Mouse (Mus musculus) spleen, postnatal 10 days (tissue): ENCODE measurements at regions not wholly inside any gene's neighbourhood (a gene's known extent, or its start where the extent isn't known, plus 50 kb on each side); places are given as distances from the start of the nearest gene placed in this dataset.
"Not testable (repeated sequence)": the region's sequence is repeated elsewhere in the genome, so short reads cannot be mapped to it uniquely, and the experiment has no call there.

Source experiments
- DNase-seq, 2 experiments: peaks; one replicate each; pipeline ENCODE4 v3.0.0; 2021 to 2022; ENCODE audit warnings: low spot score in 2 of 2

DNA sequence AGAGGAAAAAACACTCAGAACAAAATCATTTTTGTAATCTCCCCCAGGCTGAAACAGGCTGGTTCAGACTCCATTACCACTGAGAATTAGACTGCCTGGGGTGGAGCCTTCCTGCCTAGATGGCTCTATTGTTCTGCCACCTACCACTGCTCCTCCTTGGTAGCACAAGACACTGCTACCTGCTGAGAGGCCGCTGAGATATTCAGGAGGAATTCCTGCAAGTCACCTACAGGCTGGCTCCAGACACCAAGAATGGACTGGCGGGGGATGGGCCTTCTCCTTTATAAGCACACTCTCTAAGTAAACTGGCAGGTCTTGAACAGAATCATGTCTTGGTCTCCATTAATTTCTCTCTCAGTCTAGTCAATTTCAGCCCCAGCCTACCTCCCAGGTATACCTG is 3289.4 kb downstream of the Gm37988 start:
- no peak for DNase-seq

DNA sequence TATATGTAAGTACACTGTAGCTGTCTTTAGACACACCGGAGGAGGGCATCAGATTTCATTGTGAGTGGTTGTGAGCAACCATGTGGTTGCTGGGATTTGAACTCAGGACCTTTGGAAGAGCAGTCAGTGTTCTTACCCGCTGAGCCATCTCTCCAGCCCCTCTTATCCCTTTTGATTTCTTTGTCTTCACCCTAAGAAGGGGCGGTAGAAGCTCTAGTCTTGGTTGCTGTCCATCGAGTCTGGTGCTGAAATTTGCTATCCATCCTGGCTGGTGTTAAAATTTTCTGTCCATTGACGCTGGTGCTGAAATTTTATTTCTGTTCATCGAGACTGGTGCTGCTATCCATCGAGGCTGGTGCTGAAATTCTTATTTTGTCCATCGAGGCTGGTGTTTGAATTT is 3290.9 kb upstream of the A830018L16Rik start:
- DNase-seq: peak in 1 of 2 experiments; percentile 11

DNA sequence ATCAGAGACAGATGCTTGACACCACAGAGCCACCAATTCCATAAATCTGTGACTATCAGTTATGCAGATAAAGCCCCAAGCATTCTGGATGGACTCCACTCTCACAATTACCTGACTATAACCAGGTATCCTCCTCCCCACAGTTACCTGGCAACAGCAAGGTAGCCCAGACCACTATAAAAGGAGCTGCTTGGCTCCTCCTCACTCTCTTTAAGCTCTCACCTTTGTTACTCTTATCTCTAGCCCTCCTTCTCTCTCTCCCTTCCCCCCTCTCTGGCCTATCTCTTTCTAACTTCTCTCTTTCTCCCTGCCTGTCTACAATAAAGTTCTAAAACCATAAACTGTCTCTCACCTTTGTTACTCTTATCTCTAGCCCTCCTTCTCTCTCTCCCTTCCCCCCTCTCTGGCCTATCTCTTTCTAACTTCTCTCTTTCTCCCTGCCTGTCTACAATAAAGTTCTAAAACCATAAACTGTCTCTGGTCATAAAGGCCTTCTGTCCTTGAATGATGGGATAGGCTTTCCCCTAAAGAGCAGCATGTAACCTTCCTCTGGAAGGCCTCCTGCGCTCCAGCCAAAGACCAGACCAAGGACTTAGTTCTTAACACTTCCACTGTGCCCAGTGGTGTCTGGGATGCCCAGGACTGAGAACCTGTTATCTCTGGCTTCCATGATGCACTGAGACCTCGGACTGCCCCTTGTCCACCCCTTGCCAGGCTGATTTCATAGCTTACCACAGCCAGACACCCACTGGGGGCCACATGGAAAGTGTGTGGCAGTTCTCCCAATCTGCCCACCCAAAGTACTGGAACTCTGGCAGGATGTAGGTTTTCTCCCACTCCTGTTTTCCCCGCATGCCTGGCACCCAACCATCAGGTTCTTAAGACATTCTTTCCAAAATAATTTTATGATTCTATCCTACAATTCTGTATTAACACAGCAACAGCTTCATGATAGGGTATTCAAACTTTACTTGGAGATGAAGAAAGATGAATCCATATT is 3279.2 kb upstream of the A830018L16Rik start:
- DNase-seq: not testable (repeated sequence)

DNA sequence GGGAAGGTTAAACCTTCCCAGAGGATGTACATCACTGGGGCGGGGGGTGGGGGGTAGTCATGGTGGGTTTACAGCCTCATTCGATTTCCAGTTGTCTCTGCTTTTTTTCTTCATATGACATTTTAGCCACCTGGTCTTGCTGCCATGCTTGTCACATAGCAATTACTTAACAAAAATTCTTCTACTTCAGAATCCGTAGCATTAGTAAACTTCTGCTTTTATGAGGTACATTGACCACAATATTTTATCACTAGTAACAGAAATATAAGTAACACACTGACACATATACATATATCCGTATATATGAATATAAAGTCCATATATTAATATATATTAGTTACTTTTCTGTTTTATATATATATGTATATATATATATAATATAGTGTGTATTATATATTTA is 3271.3 kb upstream of the A830018L16Rik start:
- DNase-seq: no peak

DNA sequence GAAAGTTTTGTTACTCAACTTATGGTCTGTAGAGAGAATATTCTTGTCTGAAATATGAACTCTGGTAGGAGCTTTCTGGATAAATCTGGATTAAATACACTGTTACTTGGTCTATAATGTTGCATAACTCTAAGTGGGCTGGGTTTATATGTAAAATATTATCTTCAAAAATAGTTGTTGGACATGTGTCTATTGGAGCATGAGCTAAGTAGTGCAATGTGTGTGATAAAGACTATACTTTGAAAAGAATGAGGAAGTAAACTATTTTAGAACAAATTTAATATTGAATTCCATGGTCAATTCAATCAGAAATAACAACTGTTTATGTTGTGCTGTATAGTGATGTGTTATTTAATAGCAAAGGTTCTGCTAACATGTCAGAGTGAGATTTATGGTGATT is 3240.7 kb upstream of the A830018L16Rik start:
- DNase-seq: no peak
